Mouse (Mus musculus) thymus, adult 2 months (tissue): Measurements from ENCODE around the gene Raly.

Experiments used
- CTCF ChIP-seq: fragments of 200-500 bp; IDR thresholded peaks from 2 replicates; pipeline ENCODE4 v1.5.1; 2012; ENCODE audit warnings: mild to moderate bottlenecking, control low read depth, low read length, moderate library complexity, borderline replicate concordance; ENCODE audit not compliant: control insufficient read depth, poor library complexity, insufficient read depth; ENCODE audit errors: extremely low read depth
- POLR2A ChIP-seq: fragments of 200-500 bp; IDR thresholded peaks from 2 replicates; pipeline ENCODE4 v1.6.1; 2012; ENCODE audit warnings: mild to moderate bottlenecking, low read length, control low read depth, moderate library complexity; ENCODE audit not compliant: control insufficient read depth, poor library complexity, insufficient read depth; ENCODE audit errors: extremely low read depth

DNA sequence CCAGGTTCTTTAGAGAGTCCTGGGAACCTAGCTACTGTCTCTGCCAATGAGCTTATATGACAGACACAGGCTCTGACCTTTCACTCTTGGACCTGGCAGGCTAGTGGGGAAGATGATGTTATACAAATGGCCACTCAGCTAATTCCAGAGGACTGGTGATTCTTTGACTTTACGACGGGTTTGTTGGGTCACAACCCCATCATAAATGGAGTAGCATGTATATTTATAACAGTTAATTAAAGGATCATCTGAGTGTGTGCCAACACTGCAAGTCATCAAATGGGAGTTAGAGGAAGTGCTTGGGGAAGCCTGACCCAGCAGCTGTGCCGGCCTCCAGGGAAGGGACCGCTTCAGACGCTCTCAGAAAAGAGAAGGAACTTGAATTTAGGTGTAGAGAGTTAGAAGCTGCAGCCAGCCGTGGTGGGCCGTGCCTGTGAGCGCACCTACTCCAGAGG is 25.3 kb upstream of the Raly start:
- TF ChIP-seq CTCF (no peak), POLR2A (no peak)
